Mouse (Mus musculus): ENCODE data around the gene Peli1. TPM values are rescaled to one million over a fixed set of nuclear protein-coding genes. Genes with fewer than 3 reads are reported as not detected.

Gene Peli1
- 280 TPM for polyA plus RNA-seq (2017; shearing (Covaris generic))

GRCm38 (mm10) chr11:21091067-21091427 lies at the start of gene Peli1:
Peli1 (plus strand) TSS chr11:21091291.

Other genes with a start within 250 kb of the Peli1 start
- 106 TPM for gene Vps54, start 148.0 kb downstream of the Peli1 start, polyA plus RNA-seq (2017; shearing (Covaris generic))